Mouse (Mus musculus) G1E (cell line): ENCODE measurements around the gene Dgkb. TPM values are rescaled to one million over a fixed set of nuclear protein-coding genes. Genes with fewer than 3 reads are reported as not detected.

Experiments
- ATAC-seq: 2 replicates; pipeline ENCODE4 v1.8.0; 2016; ENCODE audit warnings: mild to moderate bottlenecking; ENCODE audit not compliant: insufficient number of reproducible peaks, poor library complexity, low FRiP score, severe bottlenecking; ENCODE audit errors: extremely low read depth
- DNase-seq: peaks from one replicate; pipeline ENCODE4 v3.0.0; 2012; ENCODE audit warnings: low spot score
- H3K27me3 ChIP-seq: 2 replicates; pipeline ENCODE4 v1.6.1; 2012; ENCODE audit warnings: mild to moderate bottlenecking, low read length, inconsistent platforms; ENCODE audit not compliant: insufficient read depth
- H3K36me3 ChIP-seq: replicated peaks from 2 replicates; pipeline ENCODE3; 2012; ENCODE audit warnings: mild to moderate bottlenecking, inconsistent platforms
- H3K4me1 ChIP-seq: 2 replicates; pipeline ENCODE4 v1.6.1; 2012; ENCODE audit warnings: low read depth, low read length, inconsistent platforms, mixed read lengths; ENCODE audit not compliant: insufficient read depth
- H3K4me3 ChIP-seq: 2 replicates; pipeline ENCODE4 v1.5.1; 2012; ENCODE audit warnings: low read depth, mild to moderate bottlenecking, inconsistent platforms, low read length, moderate library complexity, mixed read lengths
- H3K9me3 ChIP-seq: replicated peaks from 2 replicates; pipeline ENCODE4 v1.6.1; 2012; ENCODE audit warnings: inconsistent platforms
- CTCF ChIP-seq: IDR thresholded peaks from 2 replicates; pipeline ENCODE4 v1.5.1; 2012; ENCODE audit warnings: low read depth, low read length, inconsistent platforms, mixed read lengths
- GATA1 ChIP-seq: IDR thresholded peaks from 2 replicates; pipeline ENCODE4 v1.6.1; 2012; ENCODE audit warnings: borderline replicate concordance, low read length, inconsistent platforms, mixed read lengths
- GATA2 ChIP-seq: IDR thresholded peaks from 2 replicates; pipeline ENCODE4 v1.6.1; 2012; ENCODE audit warnings: low read depth, low read length, inconsistent platforms, borderline replicate concordance
- POLR2AphosphoS5 ChIP-seq: IDR thresholded peaks from 2 replicates; pipeline ENCODE4 v1.6.1; 2012; ENCODE audit warnings: low read depth, low read length, inconsistent platforms; ENCODE audit not compliant: insufficient replicate concordance
- TAL1 ChIP-seq: conservative IDR thresholded peaks from 2 replicates; pipeline ENCODE4 v1.6.1; 2012; ENCODE audit warnings: low read depth, low read length, inconsistent platforms, mixed read lengths
- polyA plus RNA-seq: library from polyadenylated mRNA; stranded (reverse); fragments of >175 nt; gene quantifications from 2 replicates; pipeline ENCODE4 v1.2.3, GENCODE M21; 2012
- total RNA-seq, 2 experiments: library from RNA; stranded (forward) in 1 of 2; stranded (reverse) in 1 of 2; fragments of 200-1000 nt in 1 of 2; fragments of >200 nt in 1 of 2; fragmentation: Nextera tagmentation in 1 of 2; gene quantifications; 2 replicates each; pipeline ENCODE4 v1.2.3; 2014 to 2017

Dgkb gene
- total and polyA plus RNA-seq, 3 experiments = 0.33 TPM; not detected in 2

DNA sequence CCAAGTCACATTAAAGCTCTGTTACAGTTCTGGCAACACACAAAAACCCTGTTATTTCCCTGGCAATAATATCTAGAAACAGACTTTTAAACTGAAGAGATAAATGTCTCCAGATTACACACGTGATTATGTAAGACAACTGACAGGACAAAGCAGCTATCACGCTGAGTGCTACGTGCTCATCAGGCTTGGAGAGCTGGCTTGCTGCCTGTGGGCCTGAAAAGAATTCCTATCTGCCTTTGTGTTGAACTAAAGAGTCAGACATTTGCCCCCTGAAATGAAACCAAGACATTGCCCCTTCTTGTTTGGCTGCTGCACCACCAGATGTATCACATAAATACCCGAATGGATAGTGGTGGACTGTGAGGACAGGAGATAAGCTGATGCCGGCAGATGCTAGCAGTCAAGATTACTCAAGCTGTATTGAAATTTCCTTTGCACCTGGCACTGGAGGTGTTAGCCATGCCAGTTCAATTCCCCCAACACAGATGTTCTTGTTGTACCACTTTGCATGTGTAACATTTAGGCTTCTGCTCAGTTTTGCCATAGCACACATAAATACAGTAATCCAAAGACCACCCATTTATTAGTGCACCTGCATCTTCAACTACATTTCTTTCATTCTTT, 761.8 kb downstream of the Dgkb start:
- DNase-seq (no peak), ATAC-seq (no peak)
- H3K4me3 ChIP-seq = no peak overlapping the region
- no peaks in the 10 kb centered on the region for H3K4me1 ChIP-seq
- TF ChIP-seq GATA2 (no peak), CTCF (no peak)
- no peaks in the 10 kb centered on the region for H3K9me3 ChIP-seq
- H3K36me3 ChIP-seq = no peaks in the 10 kb centered on the region
- no peaks in the 10 kb centered on the region for H3K27me3 ChIP-seq

- no peak for ATAC-seq
- Histone ChIP-seq H3K27me3 (no peaks in the 10 kb centered on the region), H3K4me3 (no peak overlapping the region), H3K36me3 (no peaks in the 10 kb centered on the region), H3K4me1 (no peaks in the 10 kb centered on the region), H3K9me3 (no peaks in the 10 kb centered on the region)
- TF ChIP-seq GATA1 (no peak), POLR2AphosphoS5 (no peak), TAL1 (no peak), CTCF (no peak), GATA2 (no peak)
- DNase-seq = no peak
Observed at GRCm38 (mm10) chr12:38586368-38586865, 768.9 kb downstream of the Dgkb start.

- TF ChIP-seq POLR2AphosphoS5 (no peak), TAL1 (no peak), CTCF (no peak), GATA1 (no peak)
- H3K27me3 ChIP-seq = no peaks in the 10 kb centered on the region
- H3K9me3 ChIP-seq = no peaks in the 10 kb centered on the region
- ATAC-seq = no peak
- no peak overlapping the region for H3K4me3 ChIP-seq
- no peaks in the 10 kb centered on the region for H3K36me3 ChIP-seq
- H3K4me1 ChIP-seq = no peaks in the 10 kb centered on the region
- no peak for DNase-seq
Observed at GRCm38 (mm10) chr12:38589951-38590350, 772.4 kb downstream of the Dgkb start.

DNA sequence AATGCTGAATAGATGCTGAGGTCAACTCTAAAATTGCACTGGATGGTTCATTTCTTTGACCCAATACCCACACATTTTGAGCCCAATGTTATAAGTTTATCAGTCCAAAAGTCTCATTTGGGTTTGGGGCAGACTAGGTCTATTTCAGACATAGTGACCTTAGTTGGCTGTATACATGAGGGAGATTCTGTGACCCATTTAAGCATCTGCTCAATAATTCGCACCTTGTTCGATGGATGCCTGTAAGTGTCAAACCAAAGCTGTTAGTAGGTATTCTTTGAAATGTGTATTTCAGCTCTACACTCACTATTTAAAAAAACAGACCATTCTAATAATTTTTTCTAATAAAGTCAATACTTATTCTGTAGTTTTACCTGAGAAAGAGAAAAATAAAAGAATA, 776.1 kb downstream of the Dgkb start:
- TF ChIP-seq CTCF = no peak
- TF ChIP-seq GATA2 = no peak
- TF ChIP-seq GATA1 = no peak
- no peak for TF ChIP-seq POLR2AphosphoS5
- no peak for TF ChIP-seq TAL1
- H3K4me3 ChIP-seq = no peak overlapping the region
- no peak for ATAC-seq
- no peaks in the 10 kb centered on the region for H3K36me3 ChIP-seq
- H3K27me3 ChIP-seq = no peaks in the 10 kb centered on the region
- H3K9me3 ChIP-seq = peaks cover 6% of the 10 kb centered on the region
- no peaks in the 10 kb centered on the region for H3K4me1 ChIP-seq
- no peak for DNase-seq

- no peak for DNase-seq
- ATAC-seq = no peak
- peaks cover 6% of the 10 kb centered on the region for H3K9me3 ChIP-seq
- H3K4me1 ChIP-seq = no peaks in the 10 kb centered on the region
- no peak overlapping the region for H3K4me3 ChIP-seq
- no peak for TF ChIP-seq GATA1
- no peak for TF ChIP-seq CTCF
- no peak for TF ChIP-seq POLR2AphosphoS5
- TF ChIP-seq GATA2 = no peak
- no peak for TF ChIP-seq TAL1
- H3K36me3 ChIP-seq = no peaks in the 10 kb centered on the region
- no peaks in the 10 kb centered on the region for H3K27me3 ChIP-seq
Observed at GRCm38 (mm10) chr12:38594055-38594454, 776.5 kb downstream of the Dgkb start.

GRCm38 (mm10) chr12:38596416-38597062, 779.0 kb downstream of the Dgkb start:
- peaks cover 8% of the 10 kb centered on the region for H3K9me3 ChIP-seq
- no peak overlapping the region for H3K4me3 ChIP-seq
- H3K27me3 ChIP-seq = no peaks in the 10 kb centered on the region
- ATAC-seq (no peak), DNase-seq (no peak)
- TF ChIP-seq GATA2 = no peak
- TF ChIP-seq POLR2AphosphoS5 = no peak
- TF ChIP-seq GATA1 = no peak
- no peak for TF ChIP-seq TAL1
- TF ChIP-seq CTCF = no peak
- no peaks in the 10 kb centered on the region for H3K36me3 ChIP-seq
- H3K4me1 ChIP-seq = no peaks in the 10 kb centered on the region
